Mouse (Mus musculus) regulatory T cell (primary cell): ENCODE results near the gene Dtx1.

Source experiments
- in situ Hi-C: fragments of 300-600 bp; cut with MboI, MseI; formaldehyde crosslinking; loops from one replicate; pipeline ENCODE4 v1.15.1; 2025; ENCODE audit warnings: high pct_unique_total_duplicates

Gene Dtx1

GRCm38 (mm10) chr5:120711827-120712226, at the start of gene Dtx1:
TSS of gene Dtx1 (minus strand) at chr5:120711927.
- in situ Hi-C loops: loop anchor here (5.0 to 10.0 kb wide), 2 partner anchors 90 to 197 kb away; partner anchors contain the start of gene Slc8b1

- in situ Hi-C loops: no loop called here
These were observed 42.5 kb upstream of the Dtx1 start for GRCm38 (mm10) chr5:120754215-120754614.

GRCm38 (mm10) chr5:120752786-120753185, 41.1 kb upstream of the Dtx1 start:
- in situ Hi-C loops: no loop called here

- in situ Hi-C loops: no loop called here
These were observed 39.5 kb upstream of the Dtx1 start for GRCm38 (mm10) chr5:120751206-120751605.

GRCm38 (mm10) chr5:120749688-120750087, 38.0 kb upstream of the Dtx1 start, which contains the start of gene Oas2:
TSS of gene Oas2 (minus strand) at chr5:120749853.
- in situ Hi-C loops: no loop called here

- in situ Hi-C loops: no loop called here
These were observed 34.7 kb upstream of the Dtx1 start for GRCm38 (mm10) chr5:120746451-120746850.

GRCm38 (mm10) chr5:120742125-120742524, 30.4 kb upstream of the Dtx1 start:
- in situ Hi-C loops: no loop called here

- in situ Hi-C loops: no loop called here
These were observed 22.8 kb upstream of the Dtx1 start for GRCm38 (mm10) chr5:120734380-120734990.

GRCm38 (mm10) chr5:120733696-120734095, 22.0 kb upstream of the Dtx1 start:
- in situ Hi-C loops: no loop called here

- in situ Hi-C loops: no loop called here
These were observed 21.0 kb upstream of the Dtx1 start for GRCm38 (mm10) chr5:120732740-120733139.

- in situ Hi-C loops: no loop called here
These were observed 17.6 kb upstream of the Dtx1 start for GRCm38 (mm10) chr5:120729319-120729718.

- in situ Hi-C loops: no loop called here
These were observed 14.2 kb upstream of the Dtx1 start for GRCm38 (mm10) chr5:120725811-120726455.

- in situ Hi-C loops: no loop called here
These were observed 9.3 kb upstream of the Dtx1 start for GRCm38 (mm10) chr5:120721005-120721404.

- in situ Hi-C loops: loop anchor here (10.0 kb wide), 1 partner anchor 204 kb away; the partner anchor contains the start of gene Slc8b1
These were observed 7.1 kb upstream of the Dtx1 start for GRCm38 (mm10) chr5:120718600-120719378.

- in situ Hi-C loops: loop anchor here (10.0 kb wide), 1 partner anchor 202 kb away; the partner anchor contains the start of gene Slc8b1
These were observed 5.4 kb upstream of the Dtx1 start for GRCm38 (mm10) chr5:120717136-120717535.

- in situ Hi-C loops: loop anchor here (5.0 to 10.0 kb wide), 2 partner anchors 92 to 200 kb away; partner anchors contain the start of gene Slc8b1
These were observed 2.6 kb upstream of the Dtx1 start for GRCm38 (mm10) chr5:120714314-120714713.

- in situ Hi-C loops: loop anchor here (5.0 to 10.0 kb wide), 2 partner anchors 90 to 198 kb away; partner anchors contain the start of gene Slc8b1
These were observed 994 bp upstream of the Dtx1 start for GRCm38 (mm10) chr5:120712721-120713120.

- in situ Hi-C loops: loop anchor here (5.0 to 10.0 kb wide), 2 partner anchors 89 to 197 kb away; partner anchors contain the start of gene Slc8b1
These were observed 311 bp downstream of the Dtx1 start for GRCm38 (mm10) chr5:120711416-120711815.

GRCm38 (mm10) chr5:120710826-120711248, 890 bp downstream of the Dtx1 start:
- in situ Hi-C loops: loop anchor here (5.0 to 10.0 kb wide), 2 partner anchors 89 to 196 kb away; partner anchors contain the start of gene Slc8b1

GRCm38 (mm10) chr5:120710161-120710825, 1.4 kb downstream of the Dtx1 start:
- in situ Hi-C loops: loop anchor here (5.0 to 10.0 kb wide), 2 partner anchors 88 to 195 kb away; partner anchors contain the start of gene Slc8b1

GRCm38 (mm10) chr5:120706976-120707375, 4.8 kb downstream of the Dtx1 start:
- in situ Hi-C loops: no loop called here
